Mouse (Mus musculus) activated CD4-positive, CD25-positive, alpha-beta regulatory T cell, adult 4 months (primary cell): ENCODE results near the gene Fgf9. TPM values are rescaled to one million over a fixed set of nuclear protein-coding genes. Genes with fewer than 3 reads are reported as not detected.

Source experiments
- ATAC-seq: one replicate; pipeline ENCODE4 v1.8.0; 2017
- polyA plus RNA-seq, 2 experiments: library from polyadenylated mRNA; unstranded; fragments of 100-300 nt; shearing (Covaris generic); gene quantifications; one replicate each; pipeline ENCODE4 v1.2.1; 2017

Gene Fgf9
- polyA plus RNA-seq, 2 experiments from 2014 or later: 0.29 TPM; not detected in 1

DNA sequence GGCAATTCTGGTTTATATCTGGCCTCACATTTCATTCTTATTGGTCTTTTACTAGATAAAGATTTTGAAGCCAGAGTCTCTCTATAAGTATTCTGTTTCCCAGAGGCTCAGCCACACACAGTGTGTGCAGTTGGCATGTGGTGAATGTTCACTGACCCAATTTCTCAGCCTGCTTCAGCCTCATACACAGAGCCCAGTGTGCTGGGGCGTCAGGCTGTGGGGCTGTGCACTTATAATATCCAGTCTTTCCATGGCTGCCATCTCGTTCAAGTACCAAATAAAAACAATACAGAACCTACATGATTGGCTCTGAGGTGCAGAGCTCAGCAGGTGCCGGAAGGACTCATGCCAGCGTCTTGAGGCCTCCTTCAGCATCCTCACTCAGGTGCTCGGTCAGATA lies 19.1 kb downstream of the Fgf9 start:
- ATAC-seq: no peak

DNA sequence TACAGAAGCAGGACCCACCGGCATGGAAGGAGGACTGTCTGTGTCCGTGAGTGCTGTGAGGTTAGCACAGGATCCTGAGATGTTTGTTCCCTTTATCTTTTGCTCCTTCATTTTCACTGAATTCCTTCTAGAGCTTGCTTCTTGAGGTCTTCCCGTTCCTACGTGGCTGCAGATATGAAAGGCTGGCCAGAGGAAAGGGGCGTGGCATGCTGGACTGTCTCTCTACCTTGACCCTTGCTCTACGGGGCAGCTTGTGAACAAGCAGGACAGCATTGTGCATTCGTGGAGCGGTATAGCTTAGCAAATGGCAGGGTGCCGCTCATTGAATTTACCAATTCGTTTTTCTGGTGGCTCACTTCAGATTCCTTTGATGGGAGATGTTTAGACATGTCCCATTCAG lies 21.0 kb downstream of the Fgf9 start:
- ATAC-seq: no peak

DNA sequence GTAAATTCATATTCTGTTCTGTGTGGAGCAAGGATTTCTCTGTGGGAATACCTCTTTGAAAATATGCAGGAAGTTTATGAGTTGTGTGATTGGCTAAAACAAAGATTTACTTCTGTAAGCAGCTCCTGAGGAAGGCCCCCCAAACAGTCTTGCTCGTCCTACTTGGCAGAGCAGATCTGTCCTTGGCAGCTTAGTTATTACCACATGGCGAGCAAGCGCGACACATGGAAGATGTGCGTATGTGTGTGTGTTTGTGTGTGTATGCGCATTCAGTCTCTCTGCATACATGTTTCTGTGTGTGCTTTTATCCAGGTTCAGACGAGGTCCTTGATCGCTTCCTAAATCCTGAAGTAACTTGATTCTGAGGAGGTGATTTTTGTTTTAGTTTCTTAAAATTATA lies 29.3 kb downstream of the Fgf9 start:
- no peak for ATAC-seq

DNA sequence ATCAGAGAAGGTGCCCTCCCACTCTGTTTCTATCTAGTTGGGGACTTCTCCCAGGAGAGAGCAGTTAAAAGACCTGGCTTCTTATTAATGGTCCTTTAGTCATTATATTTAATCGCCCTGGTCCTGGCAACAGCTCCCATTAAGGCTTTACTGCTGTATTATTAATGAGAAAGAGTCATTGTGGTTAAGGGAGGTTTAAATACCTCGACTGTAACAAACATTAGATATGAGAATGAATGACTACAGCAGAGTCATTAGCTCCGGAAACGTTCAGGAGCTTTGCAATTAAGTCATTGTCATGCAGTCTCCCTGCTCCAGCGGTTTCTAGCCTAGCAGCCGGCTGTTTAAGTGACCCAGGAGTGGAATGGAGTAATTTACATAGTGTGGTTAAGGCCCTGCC lies 31.0 kb downstream of the Fgf9 start:
- no peak for ATAC-seq

DNA sequence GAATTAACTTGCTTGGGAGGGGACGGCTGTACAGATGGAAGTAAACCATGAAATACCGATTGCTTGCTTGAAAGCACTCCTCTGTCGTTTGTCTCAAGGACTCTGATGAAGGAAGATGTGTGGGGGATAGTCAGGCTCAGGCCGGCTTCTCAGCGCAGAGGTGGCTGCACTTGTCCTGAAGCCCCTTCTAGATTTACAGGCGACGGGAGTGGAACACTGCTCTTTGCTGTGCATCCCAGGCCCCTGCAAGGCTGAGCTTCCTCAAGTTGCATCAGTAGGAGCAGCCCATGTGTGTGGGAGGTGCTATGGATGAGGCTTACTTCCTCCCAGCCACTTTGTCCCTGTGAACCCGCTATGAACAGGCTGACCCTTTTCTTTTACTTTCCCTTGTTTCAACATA lies 33.9 kb downstream of the Fgf9 start:
- ATAC-seq: no peak

DNA sequence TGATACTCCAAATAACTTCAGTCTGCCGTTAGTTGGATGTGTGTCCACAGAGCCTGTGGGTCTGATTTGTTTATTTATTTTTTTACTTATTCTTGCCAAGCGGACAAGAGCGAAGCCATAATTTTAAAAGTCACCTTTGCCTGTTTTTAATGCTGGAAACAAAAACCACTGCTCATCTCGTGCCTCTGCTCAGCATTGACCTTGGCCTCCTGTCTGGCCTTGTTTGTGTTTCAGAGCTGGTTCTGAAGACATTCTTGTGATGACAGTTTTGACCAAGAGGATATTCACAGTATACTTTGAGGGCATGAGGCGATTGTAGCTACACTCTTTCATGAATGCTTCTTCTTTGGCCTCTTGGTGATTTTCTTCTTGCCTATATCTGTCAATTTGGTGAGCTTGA lies 35.2 kb downstream of the Fgf9 start:
- ATAC-seq: no peak

DNA sequence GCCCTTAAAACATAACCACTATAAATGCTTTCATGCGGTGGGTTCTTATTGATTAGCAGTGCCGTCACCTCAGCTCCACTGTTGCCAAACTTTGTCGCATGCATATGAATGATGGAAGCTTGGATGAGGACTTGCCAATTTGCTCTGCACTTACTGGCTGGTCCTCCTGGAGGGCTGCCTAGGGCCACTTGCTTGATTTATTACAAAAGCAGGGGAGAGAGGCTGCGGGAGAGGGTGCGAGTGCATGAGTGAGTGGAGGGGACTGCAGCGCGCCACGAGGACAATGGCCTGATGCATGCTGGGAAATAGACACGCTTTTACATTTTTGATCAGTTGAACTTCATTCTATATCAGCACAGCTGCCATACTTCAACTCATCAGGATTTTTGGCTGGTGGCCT lies 39.3 kb downstream of the Fgf9 start:
- ATAC-seq: no peak

DNA sequence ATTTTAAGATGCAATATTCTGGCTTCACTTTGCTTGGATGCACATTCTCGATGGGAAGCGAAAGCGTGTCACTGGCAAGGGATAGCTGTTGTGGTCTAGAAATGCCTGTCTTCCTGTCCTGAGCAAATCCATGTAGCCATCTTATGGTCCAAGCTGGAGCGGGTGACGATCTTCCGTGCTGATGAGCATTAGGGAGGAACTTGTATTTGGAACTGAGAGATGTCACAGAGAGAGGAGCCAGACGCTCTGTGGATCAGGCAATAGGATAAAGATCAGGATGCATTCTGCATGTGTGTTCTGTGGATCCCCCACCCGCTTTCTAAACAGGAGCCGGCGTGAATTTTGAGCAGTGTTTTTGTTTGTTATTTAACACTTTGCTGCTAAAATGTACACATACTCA lies 41.2 kb downstream of the Fgf9 start:
- ATAC-seq: no peak

DNA sequence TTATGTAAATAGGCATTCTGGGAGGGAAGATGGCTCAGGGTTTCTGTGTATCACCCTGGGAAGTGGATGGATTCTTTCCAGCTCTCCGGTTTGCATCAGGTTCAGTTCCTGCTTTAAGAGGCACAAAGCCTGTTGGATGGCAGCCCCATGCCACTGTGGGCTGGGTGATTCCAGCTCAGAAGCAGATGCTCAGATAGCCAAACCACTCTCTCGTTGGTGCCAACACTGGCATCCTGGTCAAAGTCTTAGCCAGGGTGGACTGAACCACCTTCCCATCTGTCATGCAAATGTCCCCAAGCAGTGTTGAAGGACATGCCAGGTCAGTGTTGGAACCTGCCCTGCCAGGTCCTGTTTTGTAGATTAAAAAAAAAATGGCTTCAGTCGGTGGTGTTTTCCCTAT lies 42.0 kb downstream of the Fgf9 start:
- no peak for ATAC-seq

DNA sequence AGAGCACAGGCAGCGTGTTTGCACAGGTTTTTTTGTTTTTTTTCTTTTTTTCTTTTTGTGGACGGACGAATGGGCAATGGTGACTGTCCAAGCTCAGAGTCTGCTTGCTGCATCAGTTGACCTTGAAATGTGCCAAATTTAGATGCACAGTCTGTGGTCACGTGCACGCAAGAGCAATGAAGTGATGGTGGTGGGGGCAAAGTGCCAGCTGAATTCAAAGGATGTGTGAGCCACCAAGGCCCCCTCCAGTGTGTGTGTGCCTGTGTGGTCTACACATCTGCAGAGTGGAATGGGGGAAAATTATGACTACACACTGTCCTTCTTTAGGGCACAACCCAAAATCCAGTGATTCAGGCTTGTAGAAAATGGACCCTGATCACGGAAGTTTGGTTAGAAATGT lies 42.8 kb downstream of the Fgf9 start:
- no peak for ATAC-seq

DNA sequence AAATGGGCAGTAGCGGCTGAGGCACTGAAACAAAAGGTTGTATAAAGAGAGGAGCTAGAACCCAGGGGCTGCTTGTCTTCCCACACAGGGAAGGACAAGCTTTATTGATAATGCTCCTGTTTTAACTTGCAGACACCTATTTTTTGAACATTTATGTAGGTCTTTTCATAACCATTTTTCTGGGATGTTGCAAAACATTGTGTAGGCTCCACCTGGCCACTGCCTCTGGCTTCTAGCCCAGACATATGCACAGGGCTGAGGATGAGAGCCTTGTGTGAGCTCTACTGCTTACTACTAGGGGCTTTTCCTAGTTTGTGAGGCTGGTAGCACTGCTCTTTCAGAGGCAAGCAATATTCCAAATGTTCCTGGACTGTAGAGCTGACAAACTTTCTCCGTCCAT lies 43.8 kb downstream of the Fgf9 start:
- ATAC-seq: no peak

DNA sequence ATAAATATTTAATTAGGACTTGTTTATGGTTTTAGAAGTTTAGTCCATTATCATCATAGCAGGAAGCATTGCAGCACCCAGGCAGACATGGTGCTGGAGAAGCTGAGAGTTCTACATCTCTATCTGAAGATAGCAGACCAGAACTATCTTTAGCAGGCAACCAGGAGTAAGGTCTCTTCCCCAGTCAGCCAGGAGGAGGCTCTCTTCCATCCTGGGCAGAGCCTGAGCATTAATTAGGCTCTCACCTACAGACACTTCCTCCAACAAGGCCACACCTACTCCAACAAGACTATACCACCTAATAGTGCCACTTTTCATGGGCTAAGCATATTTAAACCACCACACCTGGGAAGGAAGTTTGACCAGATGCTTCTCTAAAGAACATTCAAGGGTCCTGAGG lies 54.3 kb downstream of the Fgf9 start:
- no peak for ATAC-seq

DNA sequence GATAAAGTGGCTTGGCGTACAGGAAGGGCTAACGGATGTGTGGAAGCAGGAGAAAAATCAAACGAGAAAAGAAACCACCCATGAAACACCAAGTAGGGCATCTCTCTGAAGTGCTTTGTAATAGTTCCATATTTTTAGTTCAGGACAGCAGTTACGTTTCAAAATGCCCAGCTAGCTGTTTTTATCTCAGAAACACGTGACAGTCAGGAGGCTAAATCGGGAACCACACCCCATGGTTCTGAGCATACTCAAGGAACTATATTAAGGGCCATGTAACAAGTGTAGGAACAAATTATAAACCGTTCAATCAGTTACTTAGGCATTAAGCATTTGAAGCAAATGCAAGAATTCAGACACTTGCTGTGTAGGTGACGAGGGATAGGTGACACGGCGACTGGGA lies 56.2 kb downstream of the Fgf9 start:
- ATAC-seq: no peak

DNA sequence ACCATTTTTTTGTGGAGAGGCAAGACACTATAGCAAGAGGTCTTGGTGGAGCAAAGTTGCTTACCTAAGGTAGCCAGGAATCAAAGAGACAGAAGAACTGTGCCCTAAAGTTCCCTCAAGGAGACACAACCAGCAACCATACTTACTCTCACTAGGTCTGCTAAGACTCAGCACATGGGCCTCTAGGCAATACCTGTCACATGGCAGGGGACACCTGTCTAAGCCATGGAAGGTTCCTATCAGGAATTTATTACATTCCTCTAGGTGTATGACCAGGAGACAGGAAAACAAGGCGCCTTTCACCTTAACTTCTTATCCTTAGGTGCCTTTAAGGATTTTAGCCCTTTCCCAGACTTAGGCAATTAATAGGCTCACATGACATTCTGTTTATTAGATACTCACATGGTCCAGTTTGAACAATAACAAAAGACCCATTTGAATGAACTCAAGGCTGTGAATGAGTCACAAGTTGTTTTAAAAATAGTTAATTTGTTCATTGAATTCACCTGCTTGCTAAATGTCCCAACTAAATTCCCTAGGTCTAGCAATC lies 69.2 kb downstream of the Fgf9 start:
- ATAC-seq: no peak

DNA sequence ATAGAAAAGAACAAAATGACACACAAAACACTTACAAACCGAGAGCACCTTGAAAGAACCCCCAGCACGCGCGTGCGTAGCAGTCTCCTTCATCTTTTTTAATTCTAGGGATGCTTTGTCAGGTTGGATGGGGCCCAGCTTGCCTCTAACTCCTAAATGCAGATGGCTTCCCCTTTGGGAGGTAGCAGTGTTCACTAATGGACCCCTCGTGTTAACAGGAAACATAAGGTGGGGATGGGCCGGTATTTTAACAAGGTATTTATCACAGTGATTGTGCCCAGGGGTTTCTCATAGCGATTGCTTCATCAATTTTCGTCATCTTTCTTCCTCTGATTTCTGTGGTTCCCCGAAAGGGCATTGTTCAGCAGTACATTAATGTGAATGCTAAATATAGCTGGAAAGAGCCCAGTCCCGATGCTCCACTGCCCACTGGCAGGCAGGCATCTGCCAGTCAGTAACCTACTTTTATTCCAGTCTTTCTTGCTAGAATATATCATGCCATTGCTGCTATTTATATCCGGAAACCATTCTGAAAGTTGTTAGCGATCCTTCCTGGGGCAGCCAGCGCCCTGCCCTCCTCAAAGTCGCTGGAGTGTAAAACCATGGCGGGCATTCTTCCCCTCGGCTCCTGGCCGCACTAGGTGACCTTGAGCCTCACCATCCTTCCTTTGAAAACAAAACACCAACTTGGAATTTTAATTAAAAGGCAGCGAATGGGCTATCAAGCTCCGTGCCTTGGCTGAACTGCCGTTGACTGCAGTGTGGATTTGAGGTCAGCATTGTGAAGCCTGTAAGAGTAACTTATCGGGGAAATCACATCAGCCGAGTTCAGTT lies 79.5 kb downstream of the Fgf9 start:
- ATAC-seq: no peak

DNA sequence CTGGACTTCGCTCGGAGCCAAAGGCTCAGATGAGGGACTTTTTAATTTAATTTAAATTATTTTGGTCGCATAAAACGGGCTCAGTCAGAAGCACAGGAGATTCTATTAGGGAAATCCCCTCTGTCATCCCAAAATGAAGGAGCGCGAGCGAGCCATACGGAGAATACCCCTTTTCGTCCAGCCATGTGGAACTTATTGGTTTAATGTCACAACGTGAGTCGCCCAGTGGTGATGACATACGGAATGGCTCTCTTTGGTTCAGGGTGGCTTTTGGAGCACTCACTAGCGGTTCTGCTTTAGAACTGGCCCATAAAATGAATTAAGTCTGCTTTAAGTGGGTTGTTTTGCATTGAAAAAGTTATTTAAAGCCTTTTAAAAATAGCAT lies 80.1 kb downstream of the Fgf9 start:
- no peak for ATAC-seq

DNA sequence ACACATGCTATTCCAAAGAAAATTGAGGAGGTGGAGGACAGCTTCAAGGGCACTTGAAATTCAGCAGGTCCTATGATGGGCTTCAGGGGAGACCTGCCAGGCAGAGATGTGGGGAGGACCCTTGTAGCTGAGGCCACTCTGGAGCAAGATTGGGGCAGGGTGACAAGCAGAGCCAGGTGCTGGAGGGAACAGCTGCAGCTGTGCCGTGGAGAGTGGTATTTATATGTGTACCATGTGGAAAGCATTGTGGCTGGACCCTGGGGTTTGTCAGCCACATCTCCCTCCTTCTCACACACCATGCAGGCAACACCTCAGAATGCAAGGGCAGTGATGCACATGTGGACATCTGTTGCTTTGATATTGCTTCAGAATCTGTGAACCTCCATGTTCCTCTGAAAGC lies 81.8 kb downstream of the Fgf9 start:
- ATAC-seq: no peak

DNA sequence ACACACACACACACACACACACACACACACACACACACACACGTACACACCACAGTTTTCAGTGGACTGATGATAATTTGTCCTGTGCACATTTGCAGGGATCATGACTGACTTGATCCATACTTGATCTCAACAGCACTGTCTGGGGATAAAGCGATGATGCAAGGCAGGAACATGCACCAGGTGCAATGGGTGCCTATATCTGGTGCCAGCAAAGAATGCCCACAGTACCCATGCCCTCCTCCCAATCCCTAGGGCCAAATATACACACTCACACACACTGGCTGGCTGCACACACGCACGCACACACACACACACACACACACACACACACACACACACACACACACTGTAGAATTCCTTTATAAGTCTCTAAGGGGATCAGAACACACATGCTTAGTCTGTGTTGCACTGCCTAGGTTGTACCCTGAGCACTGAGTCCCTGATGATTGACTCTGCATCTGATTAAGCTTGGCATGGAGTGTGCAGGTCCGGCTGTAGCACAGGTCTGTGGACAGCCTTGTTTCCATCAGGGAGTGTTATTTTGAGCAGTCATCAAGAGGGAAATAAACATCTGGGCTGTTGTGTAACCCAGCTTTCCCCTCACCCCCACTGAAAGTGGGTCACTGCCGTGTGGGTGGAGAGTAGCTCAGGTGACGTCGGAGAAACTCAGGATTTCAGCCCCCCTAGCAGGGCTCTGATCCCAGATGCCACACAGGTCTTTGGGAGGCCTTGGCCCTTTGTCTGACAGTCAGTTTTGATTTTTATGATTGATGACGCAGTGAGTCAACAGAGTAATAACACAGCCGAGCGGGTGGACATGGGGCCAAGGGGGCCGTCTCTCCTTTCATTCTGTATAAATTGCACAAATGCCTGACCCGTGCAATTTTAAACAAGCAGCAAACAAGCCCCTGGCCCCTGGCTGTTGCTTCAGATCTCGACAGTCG lies 83.4 kb downstream of the Fgf9 start:
- ATAC-seq: no peak

DNA sequence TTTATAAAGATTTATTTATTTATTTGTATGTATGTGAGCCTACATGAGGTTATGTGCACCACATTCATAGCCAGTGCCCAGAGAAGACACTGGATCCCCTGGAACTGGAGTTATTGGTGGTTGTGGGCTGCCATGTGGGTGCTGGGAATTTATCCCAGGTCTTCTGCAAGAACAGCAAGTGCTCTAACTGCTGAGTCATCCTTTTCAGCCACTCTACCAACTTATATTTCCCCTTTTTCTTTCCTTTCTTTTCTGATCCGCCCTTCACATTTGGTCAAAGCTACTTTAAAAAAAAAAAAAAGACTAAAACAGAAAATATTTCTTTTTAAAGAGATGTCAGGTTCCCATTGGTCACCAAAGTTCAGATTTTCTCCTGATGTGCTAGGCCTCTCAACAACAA lies 90.3 kb downstream of the Fgf9 start:
- no peak for ATAC-seq
